Mouse (Mus musculus) stomach, postnatal 0 days (tissue): ENCODE data around the gene Stard7.

Source experiments
- CTCF ChIP-seq: IDR thresholded peaks from 2 replicates; pipeline ENCODE4 v1.5.1; 2016; ENCODE audit warnings: antibody characterized with exemption, low read depth, mild to moderate bottlenecking, moderate library complexity
- EP300 ChIP-seq: optimal IDR thresholded peaks from 2 replicates; pipeline ENCODE3; 2016; ENCODE audit warnings: antibody characterized with exemption

GRCm38 (mm10) chr2:127315155-127315470 lies 45.1 kb downstream of the Stard7 start:
- TF ChIP-seq CTCF: no peak
- TF ChIP-seq EP300: no peak
